In the genomic region with DNA sequence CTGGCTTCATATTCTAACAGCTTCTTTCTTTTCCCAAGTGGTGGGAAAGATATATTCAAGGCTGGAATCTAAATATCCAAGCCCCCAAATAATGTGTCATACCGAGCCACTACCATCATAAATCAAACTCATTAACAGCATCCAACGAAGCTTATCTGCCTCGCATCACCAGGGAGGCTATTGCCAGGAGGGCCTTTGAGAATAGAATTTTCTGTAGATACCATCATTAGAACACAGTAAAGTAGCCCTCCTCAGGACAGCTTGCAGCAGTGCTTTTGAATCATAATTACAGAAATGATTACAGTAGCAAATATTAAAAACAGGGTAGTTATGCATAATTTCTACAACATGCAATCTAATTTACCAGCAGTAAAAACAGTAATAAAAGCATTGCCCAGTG, we compare ENCODE assay signal across 21 mouse cellular contexts.
DNase-seq lines count a peak whose midpoint lies in the region; ATAC-seq and TF ChIP-seq lines count a peak whose summit lies in the region.
"Had no signal": no experiment of that assay in that cellular context is flagged by ENCODE, and none has a peak within 500 bp of the region (broad histone marks: within the 10 kb centered on the region; RNA-seq: fewer than 3 reads in every experiment).

No protein-coding gene starts in this region.

- no peaks in the 10 kb centered on the region for H3K36me3 ChIP-seq in hindbrain, embryonic 11.5 days (ENCODE audit: control insufficient read depth, insufficient read depth, low read length)
- H3K36me3 ChIP-seq in hindbrain, embryonic 10.5 days, result no peaks in the 10 kb centered on the region
- H3K36me3 ChIP-seq in hindbrain, embryonic 14.5 days (replicated peaks; ENCODE audit: control insufficient read depth, insufficient read depth), result no peaks in the 10 kb centered on the region
- no peaks in the 10 kb centered on the region for H3K36me3 ChIP-seq in neural tube, embryonic 12.5 days
- H3K36me3 ChIP-seq: embryonic facial prominence, embryonic 12.5 days; heart, embryonic 15.5 days had no signal

- no peak for TF ChIP-seq POLR2A in brain, embryonic 14.5 days (IDR thresholded peaks at IDR 0.05; ENCODE audit: borderline replicate concordance, extremely low read depth, insufficient read depth, insufficient read length, poor library complexity, severe bottlenecking)

- no peak overlapping the region for H3K4me2 ChIP-seq in hindbrain, embryonic 11.5 days (replicated peaks; ENCODE audit: low read depth, low read length)
- H3K4me2 ChIP-seq in hindbrain, embryonic 14.5 days (replicated peaks), result no peak overlapping the region
- H3K4me2 ChIP-seq in neural tube, embryonic 12.5 days (replicated peaks), result no peak overlapping the region
- H3K4me2 ChIP-seq: embryonic facial prominence, embryonic 12.5 days; heart, embryonic 11.5 days; heart, embryonic 15.5 days had no signal

- DNase-seq in hindbrain, embryonic 11.5 days (ENCODE audit: low spot score), result no peak
- DNase-seq in hindbrain, embryonic 10.5 days (ENCODE audit: low spot score), result no peak
- peak; percentile 39 for DNase-seq in brain, embryonic 14.5 days (ENCODE audit: low read depth)
- DNase-seq in hindbrain, embryonic 14.5 days (ENCODE audit: low spot score), result peak; percentile 34
- DNase-seq in right cerebral cortex, postnatal 10 days (ENCODE audit: low spot score in 2 of 2), result no peak
- no peak for DNase-seq in left cerebral cortex, adult 18-20 months (ENCODE audit: low spot score in 2 of 2)
- no peak for DNase-seq in layer of hippocampus, adult 18-20 months (ENCODE audit: low spot score in 2 of 2)
- DNase-seq: adrenal gland, adult 8-10 months; adrenal gland, postnatal 36 days; cerebellum, adult 11 months; cerebellum, adult 8-10 months; cerebellum, postnatal 25 days; gastrocnemius, postnatal 14 days; heart, adult 2 months; heart, postnatal 14 days had no signal

- TF ChIP-seq CTCF in brain, embryonic 14.5 days (IDR thresholded peaks at IDR 0.05; ENCODE audit: borderline replicate concordance, extremely low read depth, insufficient read depth, insufficient read length), result no peak

- no peak overlapping the region for H3K4me3 ChIP-seq in hindbrain, embryonic 11.5 days (ENCODE audit: low read depth, low read length)
- H3K4me3 ChIP-seq in hindbrain, embryonic 10.5 days, result no peak overlapping the region
- no peak overlapping the region for H3K4me3 ChIP-seq in hindbrain, embryonic 14.5 days (replicated peaks; ENCODE audit: low read length)
- H3K4me3 ChIP-seq in neural tube, embryonic 12.5 days, result no peak overlapping the region
- H3K4me3 ChIP-seq: embryonic facial prominence, embryonic 12.5 days; heart, adult 2 months; heart, embryonic 15.5 days had no signal

- no peak overlapping the region for H3K27ac ChIP-seq in hindbrain, embryonic 11.5 days (ENCODE audit: low read depth, low read length)
- no peak overlapping the region for H3K27ac ChIP-seq in hindbrain, embryonic 10.5 days
- H3K27ac ChIP-seq in hindbrain, embryonic 14.5 days, result no peak overlapping the region
- no peak overlapping the region for H3K27ac ChIP-seq in neural tube, embryonic 12.5 days
- H3K27ac ChIP-seq: embryonic facial prominence, embryonic 12.5 days; heart, adult 2 months; heart, embryonic 15.5 days had no signal

- no peaks in the 10 kb centered on the region for H3K9me3 ChIP-seq in hindbrain, embryonic 11.5 days (ENCODE audit: control insufficient read depth, low read length)
- H3K9me3 ChIP-seq in hindbrain, embryonic 10.5 days, result no peaks in the 10 kb centered on the region
- no peaks in the 10 kb centered on the region for H3K9me3 ChIP-seq in hindbrain, embryonic 14.5 days (ENCODE audit: control insufficient read depth, low read length)
- no peaks in the 10 kb centered on the region for H3K9me3 ChIP-seq in neural tube, embryonic 12.5 days
- H3K9me3 ChIP-seq: embryonic facial prominence, embryonic 12.5 days; heart, embryonic 15.5 days had no signal

- no peaks in the 10 kb centered on the region for H3K4me1 ChIP-seq in hindbrain, embryonic 11.5 days (replicated peaks; ENCODE audit: control insufficient read depth, insufficient read depth, low read length)
- H3K4me1 ChIP-seq in hindbrain, embryonic 10.5 days (replicated peaks), result no peaks in the 10 kb centered on the region
- H3K4me1 ChIP-seq in hindbrain, embryonic 14.5 days (replicated peaks; ENCODE audit: control insufficient read depth, insufficient read depth, low read length), result no peaks in the 10 kb centered on the region
- H3K4me1 ChIP-seq in neural tube, embryonic 12.5 days, result no peaks in the 10 kb centered on the region
- H3K4me1 ChIP-seq: embryonic facial prominence, embryonic 12.5 days; heart, embryonic 15.5 days had no signal

- peak; percentile 58; the same call in 1 of the 2 replicates for ATAC-seq in hindbrain, embryonic 11.5 days (ENCODE audit: low FRiP score)
- ATAC-seq in hindbrain, embryonic 14.5 days (ENCODE audit: low FRiP score), result peak; percentile 64
- peak; percentile 71 for ATAC-seq in neural tube, embryonic 12.5 days (ENCODE audit: low FRiP score, low read depth)
- ATAC-seq: forebrain, embryonic 16.5 days had no signal

- no peak overlapping the region for H3K9ac ChIP-seq in hindbrain, embryonic 11.5 days (ENCODE audit: low read depth, low read length)
- H3K9ac ChIP-seq in hindbrain, embryonic 14.5 days, result no peak overlapping the region
- no peak overlapping the region for H3K9ac ChIP-seq in neural tube, embryonic 12.5 days
- H3K9ac ChIP-seq: embryonic facial prominence, embryonic 12.5 days; heart, embryonic 15.5 days had no signal

- WGBS in hindbrain, embryonic 11.5 days, result 74% methylated on average over 3 of the region's 3 CpGs
- 79% methylated on average over 3 of the region's 3 CpGs for WGBS in hindbrain, embryonic 10.5 days
- 33% methylated on average over 3 of the region's 3 CpGs for WGBS in hindbrain, embryonic 14.5 days
- 48% methylated on average over 3 of the region's 3 CpGs for WGBS in neural tube, embryonic 12.5 days

- no peaks in the 10 kb centered on the region for H3K27me3 ChIP-seq in hindbrain, embryonic 11.5 days (ENCODE audit: control insufficient read depth, insufficient read depth, low read length)
- no peaks in the 10 kb centered on the region for H3K27me3 ChIP-seq in hindbrain, embryonic 10.5 days (ENCODE audit: insufficient read depth, poor library complexity, severe bottlenecking)
- no peaks in the 10 kb centered on the region for H3K27me3 ChIP-seq in hindbrain, embryonic 14.5 days (ENCODE audit: control insufficient read depth, insufficient read depth, low read length)
- H3K27me3 ChIP-seq in neural tube, embryonic 12.5 days (replicated peaks), result no peaks in the 10 kb centered on the region
- H3K27me3 ChIP-seq: CH12.LX; embryonic facial prominence, embryonic 12.5 days; heart, embryonic 15.5 days had no signal

Comparison
In these comparisons a context has a peak if more than half of its experiments do, and no peak if none do; other contexts are left out.
1. DNase-seq: peak in brain, embryonic 14.5 days (single experiment) and hindbrain, embryonic 14.5 days (single experiment); none in hindbrain, embryonic 11.5 days (single experiment), hindbrain, embryonic 10.5 days (single experiment), right cerebral cortex, postnatal 10 days (0 of 2), left cerebral cortex, adult 18-20 months (0 of 2) and layer of hippocampus, adult 18-20 months (0 of 2).
2. Peak in every context shown above with its lines, with median percentiles within 50 percentile points of each other: ATAC-seq.